Mouse (Mus musculus) lung, adult 2 months (tissue): ENCODE data around the gene Zfp827.

Source experiments
- CTCF ChIP-seq: fragments of 200-500 bp; IDR thresholded peaks from 2 replicates; pipeline ENCODE4 v1.5.1; 2011; ENCODE audit warnings: mild to moderate bottlenecking, low read length, control low read depth; ENCODE audit not compliant: insufficient read depth
- POLR2A ChIP-seq: fragments of 200-500 bp; IDR thresholded peaks from 2 replicates; pipeline ENCODE4 v1.6.1; 2011; ENCODE audit warnings: low read depth, mild to moderate bottlenecking, control low read depth, low read length, borderline replicate concordance; ENCODE audit errors: extremely low read depth

GRCm38 (mm10) chr8:79037991-79038390 is 9.8 kb downstream of the Zfp827 start:
- TF ChIP-seq CTCF (no peak), POLR2A (no peak)
